Mouse (Mus musculus) spleen, adult 2 months (tissue): ENCODE measurements around the gene Cd247.

ENCODE experiments used
- CTCF ChIP-seq: fragments of 200-500 bp; IDR thresholded peaks from 2 replicates; pipeline ENCODE4 v1.5.1; 2011; ENCODE audit warnings: mild to moderate bottlenecking, inconsistent platforms; ENCODE audit not compliant: insufficient read depth, insufficient read length, insufficient replicate concordance; ENCODE audit errors: extremely low read depth
- POLR2A ChIP-seq: fragments of 200-500 bp; IDR thresholded peaks from 2 replicates; pipeline ENCODE4 v1.6.1; 2011; ENCODE audit warnings: low read depth, low read length, inconsistent platforms

GRCm38 (mm10) chr1:165852131-165852530 lies 63.6 kb downstream of the Cd247 start:
- no peak for TF ChIP-seq POLR2A
- no peak for TF ChIP-seq CTCF
